Mouse (Mus musculus): ENCODE measurements at regions not wholly inside any gene's neighbourhood (a gene's known extent, or its start where the extent isn't known, plus 50 kb on each side); places are given as distances from the start of the nearest gene placed in this dataset.
"Not testable (repeated sequence)": the region's sequence is repeated elsewhere in the genome, so short reads cannot be mapped to it uniquely, and the experiment has no call there.

DNA sequence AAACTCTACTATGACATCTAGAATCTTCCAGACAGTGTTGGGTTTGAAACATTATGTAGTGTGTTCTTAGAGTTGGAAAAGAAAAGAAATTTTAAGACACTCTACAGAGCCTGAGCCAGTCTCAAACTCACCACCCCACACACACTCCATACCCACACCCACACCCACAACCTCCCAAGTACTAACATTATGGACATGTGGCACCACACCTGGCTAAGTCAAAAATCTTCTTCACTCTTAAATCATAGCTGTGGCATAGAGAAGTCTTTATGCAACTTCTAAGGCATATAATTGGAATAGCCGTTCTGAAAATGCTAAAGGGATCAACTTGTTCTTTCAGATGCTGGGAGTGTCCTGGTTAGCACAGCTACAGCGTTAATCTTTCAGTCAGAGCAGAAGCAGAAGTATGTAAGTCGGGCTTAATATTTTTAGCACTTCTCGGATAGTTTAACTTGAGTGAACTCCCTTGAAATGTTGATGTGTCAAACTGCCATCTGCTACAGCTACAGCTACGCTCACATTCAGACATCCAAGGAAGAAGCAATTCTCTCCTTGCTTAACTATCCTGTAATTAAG, 68.6 kb upstream of the Creb1 start:
- no peak for DNase-seq (ENCODE audit: low spot score)

DNA sequence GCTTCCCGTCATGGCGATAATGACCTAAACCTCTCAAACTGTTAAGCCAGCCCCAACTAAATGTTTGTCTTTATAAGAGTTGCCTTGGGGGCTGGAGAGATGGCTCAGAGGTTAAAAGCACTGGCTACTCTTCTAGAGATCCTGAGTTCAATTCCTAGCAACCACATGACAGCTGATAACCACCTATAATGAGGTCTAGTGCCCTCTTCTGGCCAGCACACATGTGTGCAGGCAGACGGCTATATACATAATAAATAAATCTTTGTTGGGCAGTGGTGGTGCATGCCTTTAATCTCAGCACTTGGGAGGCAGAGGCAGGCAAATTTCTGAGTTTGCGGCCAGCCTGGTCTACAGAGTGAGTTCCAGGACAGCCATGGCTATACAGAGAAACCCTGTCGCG, 70.8 kb upstream of the Creb1 start:
- DNase-seq (ENCODE audit: low spot score), result not testable (repeated sequence)

DNA sequence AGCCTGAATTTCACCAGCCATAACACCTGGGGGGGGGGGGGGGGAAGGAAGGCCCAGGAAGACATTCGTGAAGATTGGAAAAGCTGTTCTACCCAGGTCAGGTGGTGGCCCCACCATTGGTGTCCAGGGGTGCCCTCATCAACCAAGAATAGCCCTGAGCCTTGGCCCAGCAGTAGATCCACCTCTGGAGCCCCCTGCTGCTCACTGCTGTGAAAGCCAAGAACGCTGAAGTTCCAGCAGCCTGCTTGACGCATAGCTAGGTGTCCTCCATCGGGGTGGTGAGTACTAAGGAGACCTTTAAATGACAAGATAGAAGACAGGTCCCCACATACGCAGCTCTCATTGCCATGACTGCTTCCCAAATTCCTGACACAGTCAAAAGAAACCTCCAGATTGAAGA, 74.6 kb upstream of the Creb1 start:
- no peak for DNase-seq (ENCODE audit: low spot score)

- no peak for DNase-seq (ENCODE audit: low spot score)
These were observed 83.3 kb upstream of the Creb1 start for GRCm38 (mm10) chr1:64449141-64449540.

DNA sequence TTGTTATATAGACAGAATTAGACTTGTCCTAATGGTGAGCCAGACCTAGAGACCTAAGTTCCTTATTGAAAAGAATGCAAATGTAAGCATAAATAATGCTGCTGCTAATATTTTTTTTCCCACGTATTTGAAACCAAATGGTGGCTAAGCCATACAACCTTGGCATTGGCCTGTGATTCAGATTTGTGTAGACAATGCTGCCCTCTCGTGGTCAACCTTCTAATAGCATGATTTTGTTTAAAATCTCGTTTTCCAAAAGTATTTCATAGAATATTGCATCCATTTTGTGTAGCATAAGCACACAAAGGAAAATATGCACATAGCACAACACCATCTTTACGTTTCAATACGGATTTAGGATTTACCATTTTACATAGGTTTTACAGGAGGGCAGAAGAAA, 84.4 kb upstream of the Creb1 start:
- no peak for DNase-seq (ENCODE audit: low spot score)

- no peak for DNase-seq (ENCODE audit: low spot score)
These were observed 86.0 kb upstream of the Creb1 start for GRCm38 (mm10) chr1:64446492-64446891.

DNA sequence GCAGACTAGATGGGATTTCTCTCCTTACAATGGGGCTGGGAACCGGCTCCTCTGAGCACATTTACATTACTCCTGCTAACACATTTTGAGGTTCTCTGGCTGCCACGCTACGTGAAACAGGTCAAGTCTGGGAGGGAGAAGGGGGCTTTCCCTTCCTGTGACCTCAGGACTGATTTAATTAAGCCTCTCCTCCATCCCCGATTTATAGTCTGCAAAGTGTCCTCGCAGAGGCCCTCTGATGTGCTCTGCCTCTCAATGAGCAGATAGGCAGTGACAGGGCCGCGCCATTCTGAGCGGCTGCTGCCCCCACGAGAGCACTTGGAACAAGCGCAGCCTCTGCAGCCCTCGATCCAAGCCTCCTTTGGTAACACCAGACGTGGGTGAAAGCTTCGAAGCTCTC, 86.5 kb upstream of the Creb1 start:
- DNase-seq (ENCODE audit: low spot score), result peak; percentile 76

DNA sequence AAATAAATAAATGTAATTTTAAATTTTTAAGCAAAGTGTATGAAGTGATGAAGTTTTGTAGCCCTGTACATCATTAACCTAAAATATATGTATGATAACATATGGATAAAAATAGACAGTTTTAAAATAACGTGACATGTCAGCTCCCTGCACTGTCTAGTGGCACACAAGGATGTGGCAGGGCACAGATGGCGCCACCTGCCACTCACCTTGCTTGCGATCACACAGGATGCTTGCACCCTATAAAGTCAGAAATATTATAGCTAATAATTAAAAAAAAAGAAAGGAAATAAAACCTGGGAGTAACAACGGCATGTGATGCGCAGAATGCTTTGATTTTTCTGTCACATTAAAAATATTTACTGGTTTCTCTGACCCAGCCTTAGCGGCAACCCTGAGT, 89.0 kb upstream of the Creb1 start:
- DNase-seq (ENCODE audit: low spot score), result no peak

GRCm38 (mm10) chr1:64442179-64442874, 90.1 kb upstream of the Creb1 start:
- no peak for DNase-seq (ENCODE audit: low spot score)

DNA sequence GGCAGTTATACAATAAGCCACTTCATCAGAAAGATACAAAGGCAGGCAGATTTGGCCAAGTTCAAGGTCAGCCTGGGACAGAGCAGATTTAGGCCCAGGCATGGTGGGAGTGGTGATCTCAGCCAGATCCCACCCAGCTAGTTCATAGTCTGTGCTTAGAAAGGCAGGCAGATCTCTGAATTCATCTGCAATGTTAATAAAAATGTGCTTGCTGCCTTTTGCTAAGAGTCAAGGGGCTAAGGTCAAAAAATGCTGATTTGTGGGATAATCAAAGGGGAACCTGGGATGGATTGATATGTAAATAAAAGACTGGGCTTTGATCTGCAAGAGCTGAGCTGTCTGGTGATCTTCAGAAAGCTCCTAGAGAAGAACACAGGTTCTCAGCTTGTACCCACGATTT, 109.2 kb upstream of the Creb1 start:
- no peak for DNase-seq (ENCODE audit: low spot score)

DNA sequence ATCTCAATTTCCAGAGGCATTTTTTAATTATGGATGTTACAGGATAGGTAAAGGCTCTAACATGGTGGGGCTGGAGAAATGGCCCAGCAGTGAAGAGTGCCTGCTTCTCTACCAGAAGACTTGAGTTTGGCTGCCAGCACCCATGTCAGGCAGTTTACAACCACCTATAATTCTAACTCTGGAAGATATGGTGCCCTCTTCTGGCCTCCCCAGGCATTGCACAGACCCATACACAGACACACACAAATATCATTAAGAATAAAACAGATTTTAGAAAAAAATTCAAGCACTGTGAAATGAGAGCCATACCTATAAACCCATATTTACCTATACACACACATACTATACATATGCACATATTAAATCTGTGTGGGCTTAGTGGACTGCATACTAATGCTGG, 113.9 kb upstream of the Creb1 start:
- DNase-seq (ENCODE audit: low spot score), result no peak

- no peak for DNase-seq (ENCODE audit: low spot score)
These were observed 116.5 kb upstream of the Creb1 start for GRCm38 (mm10) chr1:64415906-64416305.

- no peak for DNase-seq (ENCODE audit: low spot score)
These were observed 119.3 kb upstream of the Creb1 start for GRCm38 (mm10) chr1:64413181-64413560.

DNA sequence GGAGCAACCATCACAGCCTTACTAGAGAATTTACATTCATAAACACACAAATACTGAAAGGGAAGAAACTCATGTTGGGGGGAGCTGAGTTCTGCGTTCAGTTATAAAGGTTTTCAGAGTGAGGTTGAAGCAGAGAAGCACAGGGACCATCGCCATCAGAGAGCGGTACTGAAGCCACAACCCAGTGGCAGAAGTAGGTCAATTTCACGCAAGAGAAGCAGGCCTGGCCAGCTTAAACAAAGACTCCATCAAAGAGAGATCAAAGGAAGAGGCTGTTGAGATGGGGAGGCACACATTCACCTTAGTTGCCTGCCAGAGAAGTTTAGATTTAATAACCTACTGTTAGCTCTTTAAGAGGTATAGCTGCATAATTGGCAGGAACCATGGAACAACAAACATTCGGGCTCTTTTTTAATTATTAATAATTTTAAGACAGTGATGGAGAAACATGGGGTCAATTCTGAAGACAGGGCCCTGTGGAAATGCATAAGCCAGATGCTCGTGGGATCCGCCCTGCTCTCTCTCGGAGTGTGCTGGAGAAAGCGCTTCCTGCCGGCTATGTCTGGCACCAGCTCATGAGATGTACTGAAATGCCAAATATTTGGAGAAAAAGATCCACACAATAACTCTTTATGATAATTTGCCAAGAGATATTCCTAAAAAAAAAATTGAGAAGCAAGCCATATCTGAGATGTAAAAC, 119.8 kb upstream of the Creb1 start:
- no peak for DNase-seq (ENCODE audit: low spot score)

GRCm38 (mm10) chr1:64411851-64412480, 120.5 kb upstream of the Creb1 start:
- no peak for DNase-seq (ENCODE audit: low spot score)

GRCm38 (mm10) chr1:64408807-64409582, 123.5 kb upstream of the Creb1 start:
- DNase-seq (ENCODE audit: low spot score), result no peak

DNA sequence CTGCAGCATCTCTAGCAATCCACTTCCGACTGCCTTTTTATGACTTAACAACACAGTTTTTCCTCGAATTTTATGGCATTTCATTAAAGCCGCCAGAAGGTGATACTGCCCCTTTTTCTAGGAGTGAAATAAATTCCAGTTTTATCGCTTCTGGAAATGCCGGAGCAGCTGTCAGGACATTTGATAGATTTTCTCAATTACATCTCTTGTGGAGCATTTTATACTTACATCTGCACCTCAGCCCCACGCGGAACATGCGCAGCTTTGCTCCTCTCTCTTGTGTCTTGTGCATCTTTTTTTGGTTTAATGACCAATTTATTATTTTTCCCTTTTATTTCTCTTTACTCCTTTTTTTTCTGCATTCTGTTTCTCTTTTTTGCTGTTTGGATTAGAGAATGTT, 140.9 kb upstream of the Creb1 start:
- no peak for DNase-seq (ENCODE audit: low spot score)

GRCm38 (mm10) chr1:64381264-64381663, 151.2 kb upstream of the Creb1 start:
- DNase-seq (ENCODE audit: low spot score), result no peak

DNA sequence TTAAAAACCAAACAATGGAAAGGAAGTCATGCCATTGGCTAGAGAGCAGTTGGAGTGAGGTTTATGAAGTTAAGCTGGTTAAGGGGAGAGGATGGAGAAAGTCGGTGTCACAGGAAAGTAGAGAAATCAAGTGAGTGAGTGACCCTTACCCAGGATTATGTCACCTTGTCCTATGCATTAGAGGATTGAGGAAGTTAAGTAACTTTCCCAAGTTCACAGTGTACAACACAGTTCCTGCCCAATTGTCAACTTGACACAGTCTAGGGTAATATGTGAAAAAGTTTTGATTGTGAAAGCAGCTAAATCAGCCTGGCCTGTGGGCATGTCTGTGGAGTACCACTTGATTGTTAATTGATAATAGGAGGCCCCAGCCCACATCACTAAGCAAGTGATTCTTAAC, 156.0 kb upstream of the Creb1 start:
- DNase-seq (ENCODE audit: low spot score), result not testable (repeated sequence)

DNA sequence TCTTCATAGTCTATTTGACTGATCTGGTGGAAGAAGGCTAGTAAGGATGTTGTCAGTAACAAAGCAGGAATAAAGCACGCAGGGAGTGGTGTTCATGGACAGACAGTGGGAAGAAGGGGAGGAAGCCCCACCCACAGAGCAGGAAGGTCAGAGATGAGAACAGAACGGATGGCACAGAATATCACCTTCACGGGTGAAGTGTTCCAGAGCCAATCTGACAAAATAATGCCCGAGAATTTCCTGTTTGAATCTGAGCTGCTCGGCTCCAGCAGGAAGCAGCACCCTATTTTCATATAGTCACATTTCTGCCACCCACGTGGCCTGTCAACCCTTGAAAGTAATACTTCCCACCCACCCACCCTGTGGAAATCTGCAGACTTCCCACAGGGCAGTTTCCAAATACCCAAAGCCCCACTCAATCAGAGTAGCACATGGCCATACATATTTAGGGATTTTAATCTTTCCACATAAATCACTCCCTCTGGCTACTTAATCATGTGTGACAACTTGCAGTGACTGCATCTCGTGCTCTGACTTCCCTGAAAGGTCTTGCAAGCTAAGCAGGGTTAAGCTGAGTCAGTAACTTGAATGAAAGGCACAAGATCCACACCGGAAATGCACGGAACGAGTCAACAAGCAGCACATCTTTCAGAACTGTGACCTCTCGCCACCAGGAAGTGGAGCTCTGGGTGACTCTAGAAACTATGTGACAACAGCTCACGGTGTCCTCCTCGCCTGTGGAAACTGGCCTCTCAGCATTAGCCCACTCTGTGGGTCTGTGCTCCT, 158.0 kb upstream of the Creb1 start:
- DNase-seq (ENCODE audit: low spot score), result no peak

GRCm38 (mm10) chr1:64364095-64364494, 168.3 kb upstream of the Creb1 start:
- DNase-seq (ENCODE audit: low spot score), result no peak

All from ovary, postnatal 36 days (tissue).